Mouse (Mus musculus): ENCODE measurements around the gene Rsad1. TPM values are rescaled to one million over a fixed set of nuclear protein-coding genes. Genes with fewer than 3 reads are reported as not detected.

Gene Rsad1
- 10 to 100 TPM in 1 of 2 experiments, 1 to 10 TPM in 1; 8.5 to 10.3 TPM for total RNA-seq (2021)
- long read RNA-seq, experiment 1, partial matches to known transcripts: 1 of 3 reads
- long read RNA-seq, experiment 1, other reads (novel, unspliced or antisense): 2 of 3 reads
- long read RNA-seq, experiment 2: 0 reads

DNA sequence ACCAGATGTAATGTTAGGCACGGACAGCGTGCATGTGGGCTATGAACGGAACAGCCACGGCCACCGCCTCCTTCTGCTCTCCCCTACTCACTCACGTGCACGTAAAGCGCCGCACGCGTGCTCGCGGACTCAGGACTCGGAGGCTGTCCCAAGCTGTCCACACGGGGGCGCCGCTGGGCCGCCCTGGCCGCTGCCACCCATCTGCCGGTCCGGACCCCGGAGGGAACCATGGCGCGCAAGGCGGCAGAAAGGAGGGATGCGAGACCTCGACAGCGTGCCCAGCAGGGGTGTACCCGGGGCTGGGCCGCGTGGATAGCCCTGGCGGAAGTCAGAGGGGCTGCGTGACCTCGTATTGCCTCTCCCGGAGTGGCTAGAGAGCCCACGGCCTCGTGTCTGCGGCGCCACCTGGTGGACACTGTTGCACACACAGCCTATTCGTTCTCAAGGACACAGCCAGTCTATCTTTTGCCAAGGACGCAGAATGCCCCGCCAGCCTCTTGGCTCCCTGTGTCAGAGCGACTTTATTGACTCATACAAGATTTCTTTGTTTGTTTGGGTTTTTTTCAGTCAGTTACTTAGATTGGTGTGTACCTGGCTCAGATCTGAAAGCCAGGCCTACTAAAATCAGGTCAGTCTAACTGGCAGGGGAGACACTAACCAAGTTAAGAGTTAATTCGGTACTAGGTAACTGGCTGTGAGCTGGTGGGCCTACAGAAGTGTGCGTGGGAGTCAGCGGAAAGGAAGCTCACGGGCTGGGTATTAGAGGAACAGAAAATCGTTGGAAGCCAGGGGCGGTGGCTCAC, at the start of gene Rsad1:
Rsad1 (minus strand) TSS at position 368 of the 803 bp plus-strand sequence.
- peak; percentile 95 to 99 for DNase-seq

GRCm38 (mm10) chr11:94598437-94599120, 49.5 kb upstream of the Rsad1 start:
- no peak for DNase-seq

DNA sequence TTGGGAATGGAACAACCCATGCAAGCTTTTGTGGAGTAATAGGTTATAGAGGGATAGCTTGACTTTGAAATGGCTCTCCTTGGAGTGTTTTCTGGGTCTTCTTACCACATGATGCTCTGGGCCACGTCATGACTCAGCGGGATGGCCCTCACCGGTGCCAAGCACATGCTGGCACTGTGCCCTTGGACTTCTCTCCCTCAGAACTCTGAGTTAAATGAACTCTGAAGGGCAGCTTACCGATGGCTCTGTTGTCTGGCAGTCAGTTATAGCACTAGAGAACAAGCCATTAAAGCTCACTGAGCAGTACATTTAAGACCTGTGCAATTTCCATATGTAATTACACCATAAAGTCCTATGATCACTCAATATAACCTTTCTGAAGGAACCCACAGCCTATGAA, 48.3 kb upstream of the Rsad1 start:
- peak; percentile 67 to 72 for DNase-seq

- DNase-seq: no peak
These were observed 47.3 kb upstream of the Rsad1 start for GRCm38 (mm10) chr11:94596311-94596852.

DNA sequence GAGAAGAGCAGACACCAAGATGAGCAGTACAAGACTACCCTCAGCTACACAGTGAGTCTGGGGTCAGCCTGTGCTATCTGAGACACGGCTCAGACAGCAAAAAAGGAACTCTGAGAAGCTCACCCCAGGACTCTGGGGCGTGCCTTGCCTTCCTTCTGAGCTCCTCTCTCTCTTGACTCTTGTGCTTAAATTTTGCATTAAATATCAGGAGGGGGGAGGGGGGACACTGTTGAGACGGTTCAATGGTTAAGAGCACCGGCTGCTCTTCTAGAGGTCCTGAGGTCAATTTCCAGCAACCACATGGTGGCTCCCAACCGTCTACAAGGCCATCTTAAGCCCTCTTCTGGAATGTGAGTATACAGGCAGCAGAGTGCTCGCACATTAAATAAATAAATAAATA, 38.5 kb upstream of the Rsad1 start:
- no peak for DNase-seq

GRCm38 (mm10) chr11:94585091-94585490, 36.0 kb upstream of the Rsad1 start:
- DNase-seq: no peak

DNA sequence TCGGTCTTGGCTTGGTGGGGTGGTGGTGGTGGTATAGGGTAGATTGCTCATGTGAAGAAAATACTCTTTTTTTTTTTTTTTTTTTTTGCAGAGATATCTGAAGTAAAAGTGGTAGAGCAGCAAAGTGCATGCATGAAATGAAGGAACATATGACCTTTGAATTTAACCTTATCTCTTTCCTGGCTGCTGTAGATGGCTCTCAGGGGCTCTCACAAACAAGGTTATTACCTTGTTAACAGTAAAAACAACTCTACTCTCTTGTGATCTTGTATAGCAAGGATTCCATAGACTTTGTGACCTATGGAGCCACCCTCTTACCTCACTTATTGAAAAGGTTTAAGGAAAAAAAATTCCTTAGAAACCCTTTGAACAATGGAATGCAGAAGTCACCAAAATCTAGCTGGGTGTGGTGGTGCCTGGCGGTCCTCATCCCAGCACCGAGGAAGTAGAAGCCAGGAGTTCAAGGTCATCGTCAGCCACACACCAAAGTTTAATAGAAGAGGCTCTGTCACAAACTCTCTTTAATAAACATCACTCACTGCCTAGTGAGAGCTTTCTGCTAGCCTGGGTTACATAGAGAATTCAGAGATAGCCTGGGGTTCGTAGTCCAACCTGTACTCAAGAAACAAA, 31.2 kb upstream of the Rsad1 start:
- no peak for DNase-seq

DNA sequence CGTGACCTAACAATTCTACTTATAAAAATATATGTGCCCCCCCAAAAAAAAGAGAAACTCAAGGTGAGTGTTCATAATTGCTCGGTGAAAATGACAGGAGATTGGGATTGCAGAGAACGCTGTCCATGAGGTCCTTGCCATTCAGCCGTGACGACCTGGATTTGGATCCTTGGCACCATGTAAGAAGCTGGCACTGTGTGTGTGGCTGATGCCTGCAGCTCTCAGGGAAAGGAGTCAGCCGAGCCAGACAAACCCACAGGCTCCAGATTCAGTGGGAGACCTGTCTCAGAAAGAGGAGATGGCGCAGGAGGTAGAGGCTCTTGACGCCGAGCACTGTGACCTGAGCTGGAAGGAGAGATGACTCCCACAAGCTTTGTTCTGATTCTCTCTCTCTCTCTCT, 27.3 kb upstream of the Rsad1 start:
- no peak for DNase-seq

- no peak for DNase-seq
These were observed 26.0 kb upstream of the Rsad1 start for GRCm38 (mm10) chr11:94575036-94575435.

DNA sequence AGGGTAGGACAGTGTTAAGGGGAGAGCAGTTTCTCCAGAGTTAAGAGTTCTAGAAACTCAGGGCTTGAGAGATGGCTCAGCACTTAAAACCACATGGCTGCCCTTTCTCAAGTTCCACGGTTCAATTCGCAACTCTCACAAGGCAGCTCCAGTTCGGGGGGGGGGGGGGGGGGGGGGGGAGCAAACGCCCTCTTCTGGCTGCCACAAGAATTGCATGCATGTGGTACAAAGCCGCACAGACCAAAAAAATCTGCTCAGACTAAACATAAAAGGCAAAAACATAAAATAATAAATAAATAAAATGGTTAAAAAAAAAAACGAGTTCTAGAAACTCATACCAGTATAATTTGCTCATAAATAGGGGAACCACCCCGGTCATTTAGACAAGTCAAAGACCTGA, 25.5 kb upstream of the Rsad1 start:
- DNase-seq: no peak

- no peak for DNase-seq
These were observed 22.8 kb upstream of the Rsad1 start for GRCm38 (mm10) chr11:94571850-94572249.

GRCm38 (mm10) chr11:94570612-94571011, 21.6 kb upstream of the Rsad1 start:
- DNase-seq: peak; percentile 48 to 69

GRCm38 (mm10) chr11:94567326-94567725, 18.3 kb upstream of the Rsad1 start:
- no peak for DNase-seq

DNA sequence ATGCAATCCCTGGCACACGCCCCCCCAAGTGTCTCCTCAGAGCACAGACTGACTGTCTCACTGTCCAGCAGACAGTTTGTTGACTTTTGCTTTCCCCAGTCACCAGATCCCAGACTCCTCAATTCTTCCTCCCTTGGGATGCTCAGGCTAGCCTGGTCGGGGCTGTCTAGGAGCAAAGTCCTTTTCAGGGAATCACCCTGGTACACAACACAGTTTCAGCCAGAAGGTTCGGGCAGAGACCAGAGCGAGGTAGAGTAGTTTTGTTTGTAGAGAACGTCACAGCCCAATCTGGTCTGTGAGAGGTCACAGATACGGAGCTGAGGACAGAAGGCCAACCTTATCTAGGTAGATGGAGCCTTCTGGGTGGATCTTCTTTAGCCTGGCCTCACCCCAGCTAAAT, 17.5 kb upstream of the Rsad1 start:
- no peak for DNase-seq

- no peak for DNase-seq
These were observed 16.1 kb upstream of the Rsad1 start for GRCm38 (mm10) chr11:94565151-94565479.

DNA sequence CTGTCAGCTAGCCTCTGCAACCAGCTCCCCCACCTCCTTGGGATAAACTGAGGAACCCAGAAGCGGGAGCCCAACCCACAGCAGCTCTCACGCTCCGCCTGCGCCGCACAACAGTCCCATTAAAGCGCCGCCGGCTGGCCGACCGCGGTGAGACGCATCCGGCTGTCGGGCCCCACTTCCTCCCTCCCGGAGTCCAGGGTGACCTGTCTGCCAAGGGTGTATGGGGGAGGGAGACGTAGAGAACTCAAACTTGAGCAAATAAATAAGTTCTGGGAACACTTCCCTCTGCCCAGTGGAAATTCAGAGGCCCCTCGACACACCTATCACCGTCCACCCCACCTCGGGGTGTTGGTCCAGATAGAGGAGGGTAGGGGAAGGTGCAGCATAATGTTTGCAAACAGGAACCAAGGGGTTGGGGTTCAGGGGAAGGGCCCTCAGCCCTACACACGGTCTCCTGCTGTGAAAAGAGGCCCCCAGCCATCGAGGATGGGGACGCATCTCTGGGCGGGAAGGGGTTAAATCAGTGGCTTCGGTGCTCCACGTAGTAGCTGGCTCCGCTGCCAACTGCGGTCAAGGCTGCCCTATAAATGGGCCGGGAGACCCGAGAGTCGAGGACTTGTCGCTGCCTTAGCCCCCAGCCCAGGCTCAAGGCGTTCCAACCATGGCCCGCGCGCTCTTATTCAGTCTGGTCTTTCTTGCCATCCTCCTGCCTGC, 15.5 kb upstream of the Rsad1 start, which contains the start of gene Chad:
Chad (plus strand) TSS at position 611 of the 714 bp plus-strand sequence.
- peak; percentile 53 to 61 for DNase-seq

DNA sequence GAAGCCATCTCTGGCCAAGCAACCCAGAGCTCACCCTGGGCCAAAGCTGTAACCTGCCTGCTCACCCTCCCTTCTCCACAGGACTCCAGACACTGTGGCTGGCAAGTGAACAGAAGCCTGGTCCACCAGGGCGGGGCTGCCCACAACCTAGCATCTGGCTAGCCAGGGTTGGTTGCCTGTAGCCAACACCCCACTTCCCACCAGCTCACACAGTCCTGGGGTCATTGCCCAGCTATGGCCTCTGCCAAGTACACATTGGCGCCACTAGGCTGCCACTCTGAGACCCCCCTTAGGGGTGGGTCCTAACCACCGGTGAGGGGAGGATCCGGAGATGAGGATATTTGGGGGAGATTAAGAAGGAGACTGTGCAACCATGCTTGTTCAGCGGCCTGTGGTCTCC, 14.8 kb upstream of the Rsad1 start:
- no peak for DNase-seq

GRCm38 (mm10) chr11:94563383-94563782, 14.3 kb upstream of the Rsad1 start:
- DNase-seq: no peak

DNA sequence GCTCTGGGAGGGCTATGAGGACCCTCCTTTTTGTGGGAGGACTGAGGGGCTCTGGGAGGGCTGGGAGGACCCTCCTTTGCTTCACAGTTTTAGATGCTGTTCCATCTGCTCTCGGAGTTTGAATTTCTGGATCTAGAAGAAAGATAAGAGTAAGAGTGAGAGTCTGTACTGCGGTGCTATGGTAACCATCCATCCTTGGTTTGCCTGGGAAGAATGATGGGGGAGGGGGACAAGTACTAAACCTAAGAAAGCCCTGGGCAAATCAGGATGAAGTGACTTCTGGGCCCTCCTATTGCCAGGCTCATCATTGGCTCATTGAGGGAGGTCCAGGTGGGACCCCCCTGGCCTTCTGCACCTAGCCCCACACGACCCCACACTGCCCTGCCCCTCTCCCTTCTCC, 9.2 kb upstream of the Rsad1 start:
- DNase-seq: no peak

GRCm38 (mm10) chr11:94550442-94550744, 1.3 kb upstream of the Rsad1 start:
- DNase-seq: no peak

- no peak for DNase-seq
These were observed 811 bp upstream of the Rsad1 start for GRCm38 (mm10) chr11:94549691-94550441.

All from heart, adult 18-20 months (tissue).